Mouse (Mus musculus) G1E (cell line): ENCODE data around the gene Chrm4. TPM values are rescaled to one million over a fixed set of nuclear protein-coding genes. Genes with fewer than 3 reads are reported as not detected.

Experiments used
- ATAC-seq: 2 replicates; pipeline ENCODE4 v1.8.0; 2016; ENCODE audit warnings: mild to moderate bottlenecking; ENCODE audit not compliant: insufficient number of reproducible peaks, poor library complexity, low FRiP score, severe bottlenecking; ENCODE audit errors: extremely low read depth
- DNase-seq: peaks from one replicate; pipeline ENCODE4 v3.0.0; 2012; ENCODE audit warnings: low spot score
- H3K27me3 ChIP-seq: 2 replicates; pipeline ENCODE4 v1.6.1; 2012; ENCODE audit warnings: mild to moderate bottlenecking, low read length, inconsistent platforms; ENCODE audit not compliant: insufficient read depth
- H3K36me3 ChIP-seq: replicated peaks from 2 replicates; pipeline ENCODE3; 2012; ENCODE audit warnings: mild to moderate bottlenecking, inconsistent platforms
- H3K4me1 ChIP-seq: 2 replicates; pipeline ENCODE4 v1.6.1; 2012; ENCODE audit warnings: low read depth, low read length, inconsistent platforms, mixed read lengths; ENCODE audit not compliant: insufficient read depth
- H3K4me3 ChIP-seq: 2 replicates; pipeline ENCODE4 v1.5.1; 2012; ENCODE audit warnings: low read depth, mild to moderate bottlenecking, inconsistent platforms, low read length, moderate library complexity, mixed read lengths
- H3K9me3 ChIP-seq: replicated peaks from 2 replicates; pipeline ENCODE4 v1.6.1; 2012; ENCODE audit warnings: inconsistent platforms
- CTCF ChIP-seq: IDR thresholded peaks from 2 replicates; pipeline ENCODE4 v1.5.1; 2012; ENCODE audit warnings: low read depth, low read length, inconsistent platforms, mixed read lengths
- GATA1 ChIP-seq: IDR thresholded peaks from 2 replicates; pipeline ENCODE4 v1.6.1; 2012; ENCODE audit warnings: borderline replicate concordance, low read length, inconsistent platforms, mixed read lengths
- GATA2 ChIP-seq: IDR thresholded peaks from 2 replicates; pipeline ENCODE4 v1.6.1; 2012; ENCODE audit warnings: low read depth, low read length, inconsistent platforms, borderline replicate concordance
- POLR2AphosphoS5 ChIP-seq: IDR thresholded peaks from 2 replicates; pipeline ENCODE4 v1.6.1; 2012; ENCODE audit warnings: low read depth, low read length, inconsistent platforms; ENCODE audit not compliant: insufficient replicate concordance
- TAL1 ChIP-seq: conservative IDR thresholded peaks from 2 replicates; pipeline ENCODE4 v1.6.1; 2012; ENCODE audit warnings: low read depth, low read length, inconsistent platforms, mixed read lengths
- polyA plus RNA-seq: library from polyadenylated mRNA; stranded (reverse); fragments of >175 nt; gene quantifications from 2 replicates; pipeline ENCODE4 v1.2.3, GENCODE M21; 2012
- total RNA-seq, 2 experiments: library from RNA; stranded (forward) in 1 of 2; stranded (reverse) in 1 of 2; fragments of 200-1000 nt in 1 of 2; fragments of >200 nt in 1 of 2; fragmentation: Nextera tagmentation in 1 of 2; gene quantifications; 2 replicates each; pipeline ENCODE4 v1.2.3; 2014 to 2017

The Chrm4 gene
- total RNA-seq (2014; fragmentation: Nextera tagmentation) (0.60 TPM in 1 of 2 replicates, not detected in the other), total RNA-seq (2017) (0.11 and 0.23 TPM in 2 replicates), polyA plus RNA-seq (0.04 TPM in 1 of 2 replicates, not detected in the other)

- Histone ChIP-seq H3K36me3 (peaks cover 19% of the 10 kb centered on the region), H3K9me3 (peaks cover 21% of the 10 kb centered on the region), H3K27me3 (peaks cover 58% of the 10 kb centered on the region), H3K4me1 (peaks cover 41% of the 10 kb centered on the region), H3K4me3 (peak within 1 kb of the TSS; percentile 14; the same call in 1 of the 2 replicates)
- DNase-seq (no peak), ATAC-seq (no peak)
- TF ChIP-seq TAL1, result no peak
- no peak for TF ChIP-seq GATA2
- no peak for TF ChIP-seq POLR2AphosphoS5
- TF ChIP-seq CTCF, result no peak
- no peak for TF ChIP-seq GATA1
Observed at GRCm38 (mm10) chr2:91926949-91927348, at the start of gene Chrm4. TSS of gene Chrm4 (plus strand) at chr2:91927249.

GRCm38 (mm10) chr2:91878387-91879180 lies 48.5 kb upstream of the Chrm4 start:
- ATAC-seq (no peak), DNase-seq (no peak)
- TF ChIP-seq GATA2, result no peak
- H3K27me3 ChIP-seq, result no peaks in the 10 kb centered on the region
- peaks cover 13% of the 10 kb centered on the region for H3K4me1 ChIP-seq
- H3K4me3 ChIP-seq, result no peak overlapping the region
- no peaks in the 10 kb centered on the region for H3K9me3 ChIP-seq
- peaks cover 30% of the 10 kb centered on the region for H3K36me3 ChIP-seq

GRCm38 (mm10) chr2:91883961-91884360 lies 43.1 kb upstream of the Chrm4 start:
- H3K4me3 ChIP-seq, result no peak overlapping the region
- TF ChIP-seq GATA1 (no peak), TAL1 (no peak)
- no peaks in the 10 kb centered on the region for H3K9me3 ChIP-seq
- peaks cover 47% of the 10 kb centered on the region for H3K36me3 ChIP-seq
- no peak for ATAC-seq
- no peaks in the 10 kb centered on the region for H3K27me3 ChIP-seq
- DNase-seq, result no peak
- no peaks in the 10 kb centered on the region; the same call in 1 of the 2 replicates for H3K4me1 ChIP-seq

DNA sequence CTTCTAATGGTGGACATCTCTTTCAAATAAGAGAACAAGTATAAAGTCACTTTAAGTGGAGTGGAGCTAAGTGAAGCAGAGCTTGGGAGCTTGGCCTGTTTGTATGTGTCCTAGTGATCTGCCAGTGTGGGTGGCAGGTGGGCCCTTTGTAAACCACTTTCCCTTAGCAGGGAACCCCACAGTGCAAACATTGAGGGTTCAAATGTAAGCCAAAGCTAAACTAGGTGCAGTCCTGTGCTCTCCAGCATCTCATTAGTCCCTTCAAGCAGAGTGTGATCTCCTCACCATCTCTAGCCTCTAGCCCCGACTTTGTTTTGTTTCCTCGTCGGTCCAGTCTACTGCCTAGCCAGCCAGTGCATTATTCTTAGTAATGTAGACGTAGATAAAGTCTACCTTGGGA lies 42.4 kb upstream of the Chrm4 start:
- Histone ChIP-seq H3K9me3 (no peaks in the 10 kb centered on the region), H3K27me3 (no peaks in the 10 kb centered on the region), H3K36me3 (peaks cover 54% of the 10 kb centered on the region), H3K4me1 (no peaks in the 10 kb centered on the region), H3K4me3 (no peak overlapping the region)
- TF ChIP-seq TAL1, result no peak
- no peak for TF ChIP-seq POLR2AphosphoS5
- no peak for TF ChIP-seq GATA2
- TF ChIP-seq CTCF, result no peak
- no peak for TF ChIP-seq GATA1
- ATAC-seq, result no peak
- DNase-seq, result no peak

DNA sequence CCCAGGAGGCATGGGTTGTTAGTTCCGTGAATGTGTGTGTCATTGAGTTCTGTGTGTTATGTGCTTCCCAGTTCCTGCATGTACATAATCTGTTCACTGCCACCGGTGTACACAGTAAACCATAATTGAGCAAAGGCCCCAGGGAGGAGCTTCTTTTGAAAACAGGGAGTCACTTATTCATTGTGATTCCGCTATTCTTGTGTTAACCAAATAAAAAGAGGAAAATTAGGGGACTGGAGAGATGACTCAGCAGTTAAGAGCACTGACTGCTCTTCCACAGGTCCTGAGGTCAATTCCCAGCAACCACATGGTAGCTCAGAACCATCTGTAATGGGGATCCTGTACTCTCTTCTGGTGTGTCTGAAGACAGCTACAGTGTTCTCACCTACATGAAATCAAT lies 32.3 kb upstream of the Chrm4 start:
- DNase-seq (no peak), ATAC-seq (no peak)
- Histone ChIP-seq H3K4me3 (no peak overlapping the region), H3K4me1 (no peaks in the 10 kb centered on the region), H3K36me3 (peaks cover 68% of the 10 kb centered on the region), H3K27me3 (no peaks in the 10 kb centered on the region), H3K9me3 (no peaks in the 10 kb centered on the region)
- TF ChIP-seq TAL1, result no peak
- TF ChIP-seq GATA2, result no peak
- no peak for TF ChIP-seq CTCF
- no peak for TF ChIP-seq POLR2AphosphoS5
- TF ChIP-seq GATA1, result no peak

- H3K36me3 ChIP-seq, result peaks cover 68% of the 10 kb centered on the region
- no peak overlapping the region for H3K4me3 ChIP-seq
- DNase-seq (no peak), ATAC-seq (no peak)
- TF ChIP-seq POLR2AphosphoS5, result no peak
- no peak for TF ChIP-seq CTCF
- TF ChIP-seq TAL1, result no peak
- TF ChIP-seq GATA1, result no peak
- no peak for TF ChIP-seq GATA2
- no peaks in the 10 kb centered on the region for H3K4me1 ChIP-seq
- no peaks in the 10 kb centered on the region for H3K9me3 ChIP-seq
- H3K27me3 ChIP-seq, result no peaks in the 10 kb centered on the region
Observed at GRCm38 (mm10) chr2:91895401-91895800, 31.6 kb upstream of the Chrm4 start.

GRCm38 (mm10) chr2:91897968-91898367 lies 29.1 kb upstream of the Chrm4 start:
- TF ChIP-seq POLR2AphosphoS5 (no peak), GATA2 (no peak), CTCF (no peak), GATA1 (no peak), TAL1 (no peak)
- Histone ChIP-seq H3K4me3 (no peak overlapping the region), H3K9me3 (no peaks in the 10 kb centered on the region), H3K4me1 (no peaks in the 10 kb centered on the region), H3K27me3 (no peaks in the 10 kb centered on the region), H3K36me3 (peaks cover 70% of the 10 kb centered on the region)
- DNase-seq (no peak), ATAC-seq (no peak)
